Mouse (Mus musculus) C3H10T1/2 (cell line): ENCODE results near the gene Pilrb2. TPM values are rescaled to one million over a fixed set of nuclear protein-coding genes. Genes with fewer than 3 reads are reported as not detected.

Experiments
- polyA plus RNA-seq, 2 experiments: library from polyadenylated mRNA; unstranded; fragments of >200 nt; fragmentation: generic; extraction: Trizol; gene quantifications; one replicate each; pipeline ENCODE4 v1.2.1; 2012; ENCODE audit warnings: missing spikeins in 2 of 2

Pilrb2 gene
- under 1 TPM in 1 of 2 experiments, not detected in 1; 0.04 TPM for polyA plus RNA-seq

DNA sequence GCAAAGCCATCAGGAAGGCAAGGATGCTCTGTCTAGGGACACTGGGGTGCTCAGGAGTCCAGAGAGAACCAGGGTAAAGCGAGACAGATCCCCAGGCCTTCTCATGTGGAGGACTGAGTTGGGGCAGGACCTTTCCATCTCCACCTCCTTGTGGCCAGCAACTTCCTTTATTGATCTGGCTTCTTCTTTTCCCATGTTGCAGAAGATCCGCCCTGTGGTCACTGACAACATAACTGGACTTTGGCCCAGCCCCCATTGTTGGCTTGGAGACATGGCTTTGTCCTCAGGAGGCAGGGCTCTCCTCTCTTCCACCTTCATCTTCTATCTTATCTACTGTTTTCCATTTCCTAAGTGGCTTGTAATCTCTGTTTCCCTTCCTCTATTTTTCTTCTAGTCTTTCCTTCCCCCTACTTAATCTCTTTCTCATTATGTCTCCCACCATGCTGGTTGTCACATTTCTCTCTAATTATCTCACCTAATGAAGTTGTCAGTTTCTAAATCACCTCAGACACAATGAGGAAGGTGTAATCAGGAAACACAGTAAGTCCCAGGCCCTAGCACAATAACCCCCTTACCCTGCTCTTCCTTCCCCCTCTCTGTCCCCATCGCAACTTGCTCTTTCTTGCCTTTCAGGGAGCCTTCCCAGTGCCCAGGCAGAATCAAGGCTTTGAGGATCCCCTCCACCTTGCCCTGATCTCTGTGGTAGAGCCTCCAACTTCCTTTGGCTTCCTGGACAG lies at the start of gene Pilrb2:
Gene Pilrb2 (minus strand): TSS at position 172 of the 737 bp plus-strand sequence.

DNA sequence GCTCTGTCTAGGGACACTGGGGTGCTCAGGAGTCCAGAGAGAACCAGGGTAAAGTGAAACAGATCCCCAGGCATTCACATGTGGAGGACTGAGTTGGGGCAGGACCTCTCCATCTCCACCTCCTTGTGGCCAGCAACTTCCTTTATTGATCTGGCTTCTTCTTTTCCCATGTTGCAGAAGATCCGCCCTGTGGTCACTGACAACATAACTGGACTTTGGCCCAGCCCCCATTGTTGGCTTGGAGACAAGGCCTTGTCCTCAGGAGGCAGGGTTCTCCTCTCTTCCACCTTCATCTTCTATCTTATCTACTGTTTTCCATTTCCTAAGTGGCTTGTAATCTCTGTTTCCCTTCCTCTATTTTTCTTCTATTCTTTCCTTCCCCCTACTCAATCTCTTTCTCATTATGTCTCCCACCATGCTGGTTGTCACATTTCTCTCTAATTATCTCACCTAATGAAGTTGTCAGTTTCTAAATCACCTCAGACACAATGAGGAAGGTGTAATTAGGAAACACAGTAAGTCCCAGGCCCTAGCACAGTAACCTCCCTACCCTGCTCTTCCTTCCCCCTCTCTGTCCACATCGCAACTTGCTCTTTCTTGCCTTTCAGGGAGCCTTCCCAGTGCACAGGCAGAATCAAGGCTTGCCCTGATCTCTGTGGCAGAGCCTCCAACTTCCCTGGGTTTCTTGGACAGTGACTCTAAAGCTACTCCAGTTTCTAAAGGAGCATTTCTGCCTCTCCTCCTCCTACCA lies 13.5 kb downstream of the Pilrb2 start, which contains the start of gene Pilrb1:
Gene Pilrb1 (minus strand): TSS at position 147 of the 751 bp plus-strand sequence.

DNA sequence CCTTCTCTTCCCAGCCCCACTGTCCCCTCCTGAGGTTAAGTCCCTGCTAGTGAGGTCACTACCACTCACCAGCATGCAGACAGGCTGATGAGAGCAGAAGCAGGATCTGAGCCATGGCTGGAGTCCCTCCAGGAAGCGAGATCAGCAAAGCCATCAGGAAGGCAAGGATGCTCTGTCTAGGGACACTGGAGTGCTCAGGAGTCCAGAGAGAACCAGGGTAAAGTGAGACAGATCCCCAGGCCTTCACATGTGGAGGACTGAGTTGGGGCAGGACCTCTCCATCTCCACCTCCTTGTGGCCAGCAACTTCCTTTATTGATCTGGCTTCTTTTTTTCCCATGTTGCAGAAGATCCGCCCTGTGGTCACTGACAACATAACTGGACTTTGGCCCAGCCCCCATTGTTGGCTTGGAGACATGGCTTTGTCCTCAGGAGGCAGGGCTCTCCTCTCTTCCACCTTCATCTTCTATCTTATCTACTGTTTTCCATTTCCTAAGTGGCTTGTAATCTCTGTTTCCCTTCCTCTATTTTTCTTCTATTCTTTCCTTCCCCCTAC lies 35.6 kb downstream of the Pilrb2 start, which contains the start of gene Pilra:
Gene Pilra (minus strand): TSS at position 316 of the 555 bp plus-strand sequence.

Other genes with a start within 250 kb of the Pilrb2 start
- under 1 TPM; 0.23 to 0.85 TPM for gene Fbxo24, start 242.8 kb downstream of the Pilrb2 start, polyA plus RNA-seq
- 10 to 100 TPM; 14.3 to 16.6 TPM for gene Lrch4, start 242.7 kb downstream of the Pilrb2 start, polyA plus RNA-seq
- 1 to 10 TPM; 1.4 to 6.0 TPM for gene Gm20605, start 242.6 kb downstream of the Pilrb2 start, polyA plus RNA-seq
- 1 to 10 TPM; 1.8 to 9.1 TPM for gene Sap25, start 230.5 kb downstream of the Pilrb2 start, polyA plus RNA-seq
- under 1 TPM; 0.02 to 0.06 TPM for gene Irs3, start 226.1 kb downstream of the Pilrb2 start, polyA plus RNA-seq
- 10 to 100 TPM in 1 of 2 experiments, 1 to 10 TPM in 1; 6.6 to 11.1 TPM for gene Agfg2, start 187.1 kb downstream of the Pilrb2 start, polyA plus RNA-seq
- 1 to 10 TPM; 1.7 to 6.6 TPM for gene Nyap1, start 130.2 kb downstream of the Pilrb2 start, polyA plus RNA-seq
- gene Tsc22d4, start 126.1 kb downstream of the Pilrb2 start, polyA plus RNA-seq = 10 to 100 TPM; 42.1 to 98.9 TPM
- 10 to 100 TPM; 32.9 to 38.5 TPM for gene Ppp1r35, start 93.0 kb downstream of the Pilrb2 start, polyA plus RNA-seq
- gene Mepce, start 84.2 kb downstream of the Pilrb2 start, polyA plus RNA-seq = 10 to 100 TPM; 34.7 to 57.8 TPM
- gene Zcwpw1, start 84.0 kb downstream of the Pilrb2 start, polyA plus RNA-seq = 1 to 10 TPM in 1 of 2 experiments, under 1 TPM in 1; 0.36 to 7.1 TPM
- gene Pilra, start 35.5 kb downstream of the Pilrb2 start, polyA plus RNA-seq = not detected
- under 1 TPM in 1 of 2 experiments, not detected in 1; 0.15 TPM for gene Pilrb1, start 13.7 kb downstream of the Pilrb2 start, polyA plus RNA-seq
- not detected for gene Cyp3a13, start 49.8 kb upstream of the Pilrb2 start, polyA plus RNA-seq
- gene Gjc3, start 91.3 kb upstream of the Pilrb2 start, polyA plus RNA-seq = under 1 TPM in 1 of 2 experiments, not detected in 1; 0.01 TPM
- not detected for gene Azgp1, start 109.7 kb upstream of the Pilrb2 start, polyA plus RNA-seq
- gene Smok3a, start 149.4 kb upstream of the Pilrb2 start, polyA plus RNA-seq = not detected
- gene Smok3b, start 149.6 kb upstream of the Pilrb2 start, polyA plus RNA-seq = not detected
- not detected for gene Smok3c, start 181.4 kb upstream of the Pilrb2 start, polyA plus RNA-seq
- gene Zkscan1, start 213.3 kb upstream of the Pilrb2 start, polyA plus RNA-seq = 1 to 10 TPM in 1 of 2 experiments, under 1 TPM in 1; 0.23 to 4.5 TPM
- 10 to 100 TPM in 1 of 2 experiments, 1 to 10 TPM in 1; 1.8 to 19.0 TPM for gene Zscan21, start 245.1 kb upstream of the Pilrb2 start, polyA plus RNA-seq